Mouse (Mus musculus) Patski (cell line): ENCODE data around the gene Enox2. TPM values are rescaled to one million over a fixed set of nuclear protein-coding genes. Genes with fewer than 3 reads are reported as not detected.

Experiments
- ATAC-seq: fragments of 100-300 bp; one replicate; pipeline ENCODE4 v1.8.0; 2021
- CTCF ChIA-PET: fragments of 350-600 bp; sonication (Branson Sonifier 250); formaldehyde crosslinking; loops from one replicate; lab custom pipeline; 2022; ENCODE audit warnings: inconsistent platforms; lab: Charles Lee
- POLR2A ChIA-PET: fragments of 350-600 bp; sonication (Branson Sonifier 250); formaldehyde crosslinking; loops from one replicate; lab custom pipeline; 2022; ENCODE audit warnings: antibody characterized with exemption, inconsistent platforms; lab: Charles Lee
- DNase-seq: peaks from one replicate; pipeline ENCODE4 v3.0.0-alpha.2; 2011; ENCODE audit warnings: low read depth, low spot score
- H3K27me3 ChIP-seq: fragments of 371-371 bp; one replicate; pipeline ENCODE4 v1.5.1; 2021
- CTCF ChIP-seq: fragments of 100-300 bp; IDR thresholded peaks from one replicate; pipeline ENCODE4 v1.5.1; 2021
- in situ Hi-C: fragments of 300-500 bp; cut with MboI; formaldehyde crosslinking; loops from 3 replicates; pipeline ENCODE4 v1.11.1; 2018; ENCODE audit warnings: low pct_unique_long_range_greater_than_20kb, mixed read lengths
- polyA plus RNA-seq: library from polyadenylated mRNA; unstranded; gene quantifications from one replicate; pipeline ENCODE4 v1.2.3, GENCODE M21; 2021

Gene Enox2
- polyA plus RNA-seq: 10.2 TPM

DNA sequence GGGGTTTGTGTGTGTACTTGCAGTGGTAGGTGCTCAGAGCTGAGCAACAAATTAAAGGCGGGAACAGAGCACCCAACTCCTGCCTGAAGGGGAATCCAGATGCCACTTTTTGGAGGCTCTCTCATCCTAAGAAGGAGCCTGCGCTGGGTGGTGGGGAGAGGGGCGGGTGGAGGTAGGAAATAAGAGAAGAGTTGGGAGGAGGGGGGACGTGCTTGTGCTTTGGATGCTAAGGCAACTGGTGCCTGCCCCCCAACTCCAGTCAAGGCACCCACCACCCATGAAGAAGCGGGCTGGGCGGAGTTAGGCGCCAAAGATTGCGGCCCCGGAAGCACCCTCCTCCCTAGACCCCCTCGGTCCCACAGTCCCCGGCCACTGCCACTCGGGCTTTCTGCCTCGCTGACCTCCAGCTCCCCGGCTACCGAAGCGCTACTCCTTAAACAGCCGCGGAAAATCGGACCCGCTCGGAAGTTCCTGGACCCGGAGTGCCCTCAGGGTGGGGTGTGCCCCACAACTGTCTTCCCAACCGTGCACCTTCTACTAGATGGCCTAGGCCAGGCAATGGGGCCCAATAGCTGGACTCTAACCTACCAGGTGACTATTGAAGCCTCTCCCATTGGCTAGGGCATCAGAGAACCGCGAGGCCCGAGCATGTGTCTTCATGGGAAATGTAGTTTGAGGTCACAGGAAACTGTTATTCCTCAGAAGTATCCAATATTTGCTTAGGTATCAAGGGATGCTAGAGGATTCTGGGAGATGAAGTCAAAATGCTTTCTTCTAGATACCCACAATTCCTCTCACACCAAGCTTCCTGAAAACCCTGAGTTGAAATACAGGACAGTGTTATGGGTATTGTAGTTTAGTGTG is at the start of gene Enox2:
TSS of gene Enox2 (minus strand) at position 560 of the 864 bp plus-strand sequence.
- in situ Hi-C loops: loop anchor here (5.0 to 25.0 kb wide), 2 partner anchors 386 to 601 kb away; partner anchors contain the start of gene Rbmx2
- peaks cover 49% of the 10 kb centered on the region for H3K27me3 ChIP-seq
- ATAC-seq: peak; percentile 100
- no peak for TF ChIP-seq CTCF
- peak; percentile 60 for DNase-seq
- ChIA-PET POLR2A (no interaction called here), CTCF (no interaction called here)

DNA sequence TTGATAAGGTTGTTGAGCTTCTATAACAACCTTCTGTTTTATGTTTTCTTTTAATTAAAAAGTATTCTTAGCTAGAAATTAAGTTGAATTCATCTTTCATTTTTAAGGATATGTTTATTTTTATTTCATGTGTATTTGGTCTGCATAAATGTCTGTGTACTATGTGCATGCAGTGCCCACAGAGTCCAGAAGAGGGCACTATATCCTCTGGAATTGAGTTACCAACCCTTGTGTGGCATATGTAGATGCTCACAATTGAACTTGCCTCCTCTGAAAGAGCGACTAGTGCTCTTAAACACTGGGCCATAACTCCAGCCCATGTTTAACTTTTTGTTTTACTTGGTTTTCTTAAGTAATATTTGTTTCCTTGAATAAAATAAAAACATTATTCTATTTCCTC is 21.4 kb upstream of the Enox2 start:
- DNase-seq: no peak
- in situ Hi-C loops: no loop called here
- POLR2A ChIA-PET: no interaction called here

DNA sequence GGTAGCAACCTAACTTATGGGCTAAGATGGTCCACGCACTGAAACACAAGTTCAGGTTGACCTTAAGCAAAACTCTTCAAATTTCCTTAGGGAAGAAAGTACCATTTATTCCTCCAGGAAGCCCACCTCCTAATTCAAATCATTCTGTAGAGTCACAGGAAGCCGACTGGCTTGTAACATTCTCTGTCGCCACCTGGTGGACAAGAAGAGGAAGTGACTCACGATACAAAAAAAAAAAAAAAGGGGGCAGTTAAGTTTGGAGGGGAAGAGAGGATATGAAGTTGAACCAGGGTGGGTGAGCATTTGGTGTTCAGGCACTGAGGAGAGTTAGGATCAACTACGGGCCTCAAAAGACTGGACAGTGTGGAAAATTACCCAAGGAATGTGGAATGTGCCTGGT is 18.6 kb upstream of the Enox2 start:
- POLR2A ChIA-PET: no interaction called here
- H3K27me3 ChIP-seq: peaks cover 20% of the 10 kb centered on the region
- no peak for DNase-seq
- peak; percentile 71 for TF ChIP-seq CTCF
- no peak for ATAC-seq
- CTCF ChIA-PET: interaction anchor here (1.7 kb wide), 1 partner anchor 407 kb away, joined by 8 read pairs; no protein-coding TSS in a partner anchor
- in situ Hi-C loops: no loop called here

More for the DNA sequence above, 21.4 kb upstream of the Enox2 start:
- peaks cover 33% of the 10 kb centered on the region for H3K27me3 ChIP-seq
- CTCF ChIA-PET: interaction anchor here (1.0 kb wide), 1 partner anchor 1195 kb away, joined by 3 read pairs; no protein-coding TSS in a partner anchor
- no peak for ATAC-seq
- TF ChIP-seq CTCF: peak; percentile 56

DNA sequence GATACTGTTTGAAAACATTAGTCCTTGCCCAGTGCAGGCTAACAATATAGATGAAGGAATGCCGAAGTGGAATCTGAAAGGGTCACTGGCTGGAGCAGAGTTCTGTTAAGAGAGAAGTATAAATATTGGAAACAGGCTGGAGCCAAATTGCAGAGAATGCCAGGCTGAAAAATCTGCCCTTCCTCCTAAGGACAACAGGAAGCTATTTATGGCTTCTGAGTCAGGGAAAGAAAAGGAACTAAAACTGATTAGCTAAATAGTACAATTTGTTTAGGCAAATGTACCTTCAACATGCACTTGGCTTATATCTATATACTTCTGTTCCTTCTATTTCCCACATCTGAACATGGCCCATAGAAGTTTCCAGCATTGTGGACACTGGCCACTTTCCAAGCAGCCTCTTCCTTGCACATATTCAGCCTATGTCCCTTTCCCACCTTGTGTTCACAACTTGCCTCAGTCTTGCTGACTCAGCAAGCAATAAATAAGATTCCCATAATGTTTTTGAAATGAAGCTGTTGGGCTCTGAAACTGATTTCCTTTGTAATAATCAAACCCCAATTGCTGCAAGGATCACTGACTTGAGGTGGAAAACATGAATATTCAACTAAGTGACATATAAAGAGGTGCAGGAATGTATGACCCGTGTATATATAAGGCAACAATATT is 8.0 kb downstream of the Enox2 start:
- peaks cover 25% of the 10 kb centered on the region for H3K27me3 ChIP-seq
- no peak for ATAC-seq
- ChIA-PET CTCF (no interaction called here), POLR2A (no interaction called here)
- in situ Hi-C loops: loop anchor here (25.0 kb wide), 1 partner anchor 593 kb away; the partner anchor contains the start of gene Rbmx2
- no peak for TF ChIP-seq CTCF
- no peak for DNase-seq

DNA sequence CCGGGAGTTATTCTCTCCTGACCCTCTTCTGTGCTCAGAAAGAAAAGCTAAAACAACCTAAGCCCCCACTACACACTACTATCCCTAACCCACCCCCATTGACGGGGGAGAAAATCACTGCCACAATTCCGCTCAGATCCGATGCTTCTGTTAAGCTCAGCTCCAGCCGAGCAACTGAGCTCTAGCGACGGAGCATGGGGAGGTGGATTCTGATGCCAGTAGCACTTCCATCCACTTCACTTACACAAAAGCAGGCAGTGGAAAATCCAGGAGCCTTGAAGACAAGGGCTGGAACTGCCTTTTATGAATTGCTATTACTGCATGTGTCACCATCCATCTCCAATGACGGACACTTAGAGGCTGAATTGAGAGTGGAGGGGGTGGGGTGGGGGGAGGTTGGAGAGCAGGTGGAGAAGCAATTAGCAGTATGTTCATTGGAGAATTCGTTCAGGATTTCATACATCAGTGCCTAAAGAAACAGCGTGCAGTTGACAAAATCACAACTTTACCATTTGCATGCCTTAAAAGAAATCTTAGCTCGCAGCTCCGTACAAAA is 14.5 kb downstream of the Enox2 start:
- POLR2A ChIA-PET: no interaction called here
- TF ChIP-seq CTCF: no peak
- CTCF ChIA-PET: interaction anchor here (0.8 to 1.0 kb wide), 2 partner anchors 8 to 9 kb away, joined by 3 read pairs; no protein-coding TSS in a partner anchor
- H3K27me3 ChIP-seq: peaks cover 42% of the 10 kb centered on the region
- ATAC-seq: no peak
- in situ Hi-C loops: no loop called here
- no peak for DNase-seq

DNA sequence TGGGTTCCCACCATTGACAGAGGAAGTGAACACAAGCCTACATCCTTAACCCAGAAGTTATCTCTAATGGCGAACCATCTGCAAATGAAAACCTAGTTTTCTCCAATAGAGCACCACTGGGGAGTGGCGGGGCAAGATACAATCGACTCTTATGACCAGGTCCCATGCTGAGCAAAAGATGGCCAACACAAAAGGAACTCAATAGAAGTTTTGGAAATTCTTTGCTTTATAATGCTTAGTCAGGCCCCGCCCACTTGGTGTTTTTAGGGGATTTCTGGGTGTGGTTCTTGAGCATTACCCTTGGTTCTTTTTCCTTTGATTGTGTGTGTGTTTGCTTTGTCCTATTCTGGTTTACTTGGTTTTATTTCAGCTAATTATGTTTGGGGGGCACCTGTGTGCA is 37.2 kb downstream of the Enox2 start:
- H3K27me3 ChIP-seq: peaks cover 21% of the 10 kb centered on the region
- ATAC-seq (no peak), DNase-seq (no peak)
- in situ Hi-C loops: no loop called here
- POLR2A ChIA-PET: no interaction called here
- CTCF ChIA-PET: no interaction called here
- no peak for TF ChIP-seq CTCF

DNA sequence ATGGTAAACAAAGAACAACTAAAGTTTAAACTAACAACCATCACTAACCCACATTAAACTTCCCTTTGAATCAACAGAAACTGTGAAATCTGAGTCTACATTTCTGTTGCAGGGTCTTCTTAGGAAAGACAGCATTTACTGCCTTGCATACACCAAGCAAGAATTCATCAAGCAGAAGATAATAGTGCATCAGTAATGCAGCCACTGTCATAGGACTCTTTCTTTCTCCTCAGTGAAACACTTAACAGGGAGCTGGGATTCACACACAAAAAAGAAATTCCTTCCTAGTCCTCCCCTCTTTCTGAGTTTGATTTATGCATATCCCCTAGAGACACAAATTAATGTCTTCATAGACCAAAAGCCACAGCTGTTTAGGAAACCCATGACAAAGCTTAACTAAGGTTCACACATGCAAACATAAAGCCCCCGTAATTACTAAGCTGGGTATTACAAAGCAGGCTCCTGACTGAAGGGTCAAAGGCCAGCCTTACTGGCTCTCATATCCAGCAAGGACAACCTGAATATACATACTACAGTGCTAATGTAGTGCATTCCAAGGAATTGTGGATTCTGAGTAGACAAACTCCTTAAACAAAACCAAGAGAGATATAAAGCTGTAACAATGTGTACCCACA is 62.1 kb downstream of the Enox2 start:
- peaks cover 44% of the 10 kb centered on the region for H3K27me3 ChIP-seq
- in situ Hi-C loops: no loop called here
- ChIA-PET POLR2A (no interaction called here), CTCF (interaction anchor here (0.7 kb wide), 1 partner anchor 10 kb away, joined by 4 read pairs; no protein-coding TSS in a partner anchor)
- ATAC-seq (no peak), DNase-seq (no peak)
- no peak for TF ChIP-seq CTCF

DNA sequence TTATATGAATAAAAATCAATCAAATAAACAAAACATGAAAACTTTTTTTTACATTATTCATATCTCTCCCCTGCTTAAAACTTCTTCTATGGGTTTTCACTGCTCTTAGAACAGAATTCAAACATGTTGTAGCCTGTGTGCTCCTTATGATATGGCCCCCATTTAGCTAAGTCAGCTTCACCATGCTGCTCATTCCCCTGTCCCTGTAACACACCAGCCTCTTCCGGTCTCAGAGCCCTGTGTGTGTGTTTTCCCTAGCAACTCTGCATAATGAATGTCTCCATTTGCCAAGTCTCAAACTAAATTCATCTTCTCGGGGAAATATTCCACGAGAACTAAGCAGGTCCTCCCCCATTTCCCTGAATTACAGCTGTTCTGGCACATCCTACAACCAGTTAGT is 71.6 kb downstream of the Enox2 start:
- no peak for TF ChIP-seq CTCF
- ChIA-PET CTCF (interaction anchor here (1.1 to 1.4 kb wide), 3 partner anchors 9 to 136 kb away, joined by 3 to 4 read pairs (median 3); no protein-coding TSS in a partner anchor), POLR2A (no interaction called here)
- no peak for ATAC-seq
- DNase-seq: no peak
- peaks cover 45% of the 10 kb centered on the region for H3K27me3 ChIP-seq
- in situ Hi-C loops: no loop called here

DNA sequence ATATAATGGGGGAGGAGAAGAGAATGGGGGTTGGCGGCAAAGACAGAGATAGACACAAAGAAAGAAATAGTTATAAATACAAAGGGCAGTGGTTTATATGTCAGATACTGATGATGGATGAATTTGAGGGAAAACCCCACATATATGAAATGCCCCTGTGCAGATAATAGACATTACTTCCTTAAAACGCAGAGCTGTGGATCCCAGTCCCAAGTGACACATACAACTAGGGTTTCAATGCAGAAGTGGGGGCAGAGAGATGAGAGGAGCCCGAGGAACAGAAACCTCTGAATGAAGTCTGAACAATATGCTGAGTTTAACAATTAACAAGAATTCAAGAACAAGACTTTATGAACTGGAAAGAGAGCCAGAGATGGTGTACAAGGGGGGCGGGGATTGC is 91.7 kb downstream of the Enox2 start:
- ChIA-PET POLR2A (no interaction called here), CTCF (no interaction called here)
- DNase-seq (no peak), ATAC-seq (no peak)
- in situ Hi-C loops: no loop called here
- H3K27me3 ChIP-seq: peaks cover 39% of the 10 kb centered on the region
- no peak for TF ChIP-seq CTCF

DNA sequence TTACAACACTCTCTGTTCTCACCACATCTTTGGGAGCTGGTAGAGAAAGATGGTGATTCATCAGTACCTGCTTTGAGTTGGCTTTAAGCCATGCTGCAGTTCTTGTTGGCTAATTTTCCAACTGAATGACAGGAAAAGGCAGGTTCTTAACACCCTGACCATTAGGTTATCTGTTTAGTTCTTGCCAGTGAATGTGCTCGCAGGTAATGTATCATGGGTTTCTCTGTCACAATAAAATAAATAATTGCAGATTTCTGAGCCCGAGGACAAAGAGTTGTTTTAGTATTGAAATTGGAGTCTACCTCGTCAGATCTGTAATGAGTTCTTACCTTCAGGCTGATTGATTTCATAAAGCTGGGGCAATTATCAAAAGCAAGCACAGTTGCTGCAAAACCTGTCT is 106.9 kb downstream of the Enox2 start:
- DNase-seq: peak; percentile 2
- in situ Hi-C loops: no loop called here
- peak; percentile 62 for ATAC-seq
- ChIA-PET CTCF (interaction anchor here (1.0 to 1.7 kb wide), 2 partner anchors 13 to 22 kb away, joined by 3 to 4 read pairs; no protein-coding TSS in a partner anchor), POLR2A (no interaction called here)
- no peak for TF ChIP-seq CTCF
- peaks cover 68% of the 10 kb centered on the region for H3K27me3 ChIP-seq
